Mouse (Mus musculus): Measurements from ENCODE around the gene Tmem53. TPM values are rescaled to one million over a fixed set of nuclear protein-coding genes. Genes with fewer than 3 reads are reported as not detected.

Tmem53 gene
- 1.1 TPM for polyA plus RNA-seq (2014; fragmentation: Illumina TruSeq; extraction: RNeasy Lipid Tissue Mini Kit (QIAGEN cat#74804); ENCODE audit: low read depth, low replicate concordance)

GRCm38 (mm10) chr4:117251801-117252316, at the start of gene Tmem53, which contains the start of gene Armh1:
Tmem53 (plus strand) TSS chr4:117251951.
Armh1 (minus strand) TSS chr4:117252125.

Other genes starting within 250 kb of the Tmem53 start
- gene Eif2b3, start 232.5 kb upstream of the Tmem53 start, polyA plus RNA-seq (2014; fragmentation: Illumina TruSeq; extraction: RNeasy Lipid Tissue Mini Kit (QIAGEN cat#74804); ENCODE audit: low read depth, low replicate concordance), result 26.6 TPM
- gene Ptch2, start 155.9 kb upstream of the Tmem53 start, polyA plus RNA-seq (2014; fragmentation: Illumina TruSeq; extraction: RNeasy Lipid Tissue Mini Kit (QIAGEN cat#74804); ENCODE audit: low read depth, low replicate concordance), result not detected
- gene Btbd19, start 126.2 kb upstream of the Tmem53 start, polyA plus RNA-seq (2014; fragmentation: Illumina TruSeq; extraction: RNeasy Lipid Tissue Mini Kit (QIAGEN cat#74804); ENCODE audit: low read depth, low replicate concordance), result 0.73 TPM
- gene Tctex1d4, start 125.2 kb upstream of the Tmem53 start, polyA plus RNA-seq (2014; fragmentation: Illumina TruSeq; extraction: RNeasy Lipid Tissue Mini Kit (QIAGEN cat#74804); ENCODE audit: low read depth, low replicate concordance), result not detected
- gene Plk3, start 118.0 kb upstream of the Tmem53 start, polyA plus RNA-seq (2014; fragmentation: Illumina TruSeq; extraction: RNeasy Lipid Tissue Mini Kit (QIAGEN cat#74804); ENCODE audit: low read depth, low replicate concordance), result 0.49 TPM
- gene Rps8, start 95.7 kb upstream of the Tmem53 start, polyA plus RNA-seq (2014; fragmentation: Illumina TruSeq; extraction: RNeasy Lipid Tissue Mini Kit (QIAGEN cat#74804); ENCODE audit: low read depth, low replicate concordance), result 56.0 TPM
- 0.16 TPM for gene Kif2c, start 69.3 kb upstream of the Tmem53 start, polyA plus RNA-seq (2014; fragmentation: Illumina TruSeq; extraction: RNeasy Lipid Tissue Mini Kit (QIAGEN cat#74804); ENCODE audit: low read depth, low replicate concordance)
- 0.32 TPM for gene Armh1, start 174 bp downstream of the Tmem53 start, polyA plus RNA-seq (2014; fragmentation: Illumina TruSeq; extraction: RNeasy Lipid Tissue Mini Kit (QIAGEN cat#74804); ENCODE audit: low read depth, low replicate concordance)
- gene Rnf220, start 245.1 kb downstream of the Tmem53 start, polyA plus RNA-seq (2014; fragmentation: Illumina TruSeq; extraction: RNeasy Lipid Tissue Mini Kit (QIAGEN cat#74804); ENCODE audit: low read depth, low replicate concordance), result 5.5 TPM

All from kidney, adult 10 weeks (tissue).